Mouse (Mus musculus) embryo, embryonic 10.5 days (tissue): Measurements from ENCODE around the gene D11Wsu47e.
A peak's percentile ranks its signal among the peaks of the same experiment; 100 is the strongest.

Experiments
- DNase-seq: peaks from one replicate; pipeline ENCODE4 v3.0.0-alpha.2; 2015; ENCODE audit warnings: low spot score

Gene D11Wsu47e

GRCm38 (mm10) chr11:113666648-113667047, 17.6 kb upstream of the D11Wsu47e start:
- DNase-seq: no peak

- no peak for DNase-seq
Measured at GRCm38 (mm10) chr11:113667122-113667521, 17.1 kb upstream of the D11Wsu47e start.

GRCm38 (mm10) chr11:113667704-113668103, 16.5 kb upstream of the D11Wsu47e start:
- no peak for DNase-seq

GRCm38 (mm10) chr11:113668857-113669256, 15.4 kb upstream of the D11Wsu47e start:
- no peak for DNase-seq

- DNase-seq: no peak
Measured at GRCm38 (mm10) chr11:113669711-113670110, 14.5 kb upstream of the D11Wsu47e start.

GRCm38 (mm10) chr11:113673614-113674013, 10.6 kb upstream of the D11Wsu47e start:
- no peak for DNase-seq

GRCm38 (mm10) chr11:113674595-113674994, 9.6 kb upstream of the D11Wsu47e start:
- DNase-seq: no peak

- no peak for DNase-seq
Measured at GRCm38 (mm10) chr11:113676847-113677246, 7.4 kb upstream of the D11Wsu47e start.

GRCm38 (mm10) chr11:113677378-113677777, 6.8 kb upstream of the D11Wsu47e start:
- no peak for DNase-seq

- DNase-seq: no peak
Measured at GRCm38 (mm10) chr11:113678373-113678772, 5.8 kb upstream of the D11Wsu47e start.

GRCm38 (mm10) chr11:113680954-113681353, 3.3 kb upstream of the D11Wsu47e start:
- DNase-seq: no peak

GRCm38 (mm10) chr11:113681979-113682378, 2.2 kb upstream of the D11Wsu47e start:
- no peak for DNase-seq

- DNase-seq: peak; percentile 75
Measured at GRCm38 (mm10) chr11:113682897-113683626, 1.1 kb upstream of the D11Wsu47e start.

- DNase-seq: no peak
Measured at GRCm38 (mm10) chr11:113683627-113683956, 620 bp upstream of the D11Wsu47e start.

GRCm38 (mm10) chr11:113684707-113685426, 655 bp downstream of the D11Wsu47e start:
- DNase-seq: no peak

- DNase-seq: peak; percentile 74
Measured at GRCm38 (mm10) chr11:113687031-113687430, 2.8 kb downstream of the D11Wsu47e start.

- no peak for DNase-seq
Measured at GRCm38 (mm10) chr11:113690506-113690905, 6.3 kb downstream of the D11Wsu47e start.

- DNase-seq: no peak
Measured at GRCm38 (mm10) chr11:113691318-113691717, 7.1 kb downstream of the D11Wsu47e start.

GRCm38 (mm10) chr11:113691851-113692250, 7.6 kb downstream of the D11Wsu47e start:
- no peak for DNase-seq

GRCm38 (mm10) chr11:113697571-113697970, 13.4 kb downstream of the D11Wsu47e start:
- no peak for DNase-seq

GRCm38 (mm10) chr11:113698013-113698545, 13.9 kb downstream of the D11Wsu47e start:
- no peak for DNase-seq

GRCm38 (mm10) chr11:113699643-113700042, 15.4 kb downstream of the D11Wsu47e start:
- no peak for DNase-seq

- DNase-seq: peak; percentile 87
Measured at GRCm38 (mm10) chr11:113703758-113704157, 19.5 kb downstream of the D11Wsu47e start.
